Mouse (Mus musculus) cerebellum, postnatal 25 days (tissue): ENCODE measurements around the gene Ebf1.
A peak's percentile ranks its signal among the peaks of the same experiment; 100 is the strongest.

Experiments
- DNase-seq, 2 experiments: peaks; one replicate each; pipeline ENCODE4 v3.0.0; 2021; ENCODE audit warnings: mixed read lengths in 2 of 2

Gene Ebf1

DNA sequence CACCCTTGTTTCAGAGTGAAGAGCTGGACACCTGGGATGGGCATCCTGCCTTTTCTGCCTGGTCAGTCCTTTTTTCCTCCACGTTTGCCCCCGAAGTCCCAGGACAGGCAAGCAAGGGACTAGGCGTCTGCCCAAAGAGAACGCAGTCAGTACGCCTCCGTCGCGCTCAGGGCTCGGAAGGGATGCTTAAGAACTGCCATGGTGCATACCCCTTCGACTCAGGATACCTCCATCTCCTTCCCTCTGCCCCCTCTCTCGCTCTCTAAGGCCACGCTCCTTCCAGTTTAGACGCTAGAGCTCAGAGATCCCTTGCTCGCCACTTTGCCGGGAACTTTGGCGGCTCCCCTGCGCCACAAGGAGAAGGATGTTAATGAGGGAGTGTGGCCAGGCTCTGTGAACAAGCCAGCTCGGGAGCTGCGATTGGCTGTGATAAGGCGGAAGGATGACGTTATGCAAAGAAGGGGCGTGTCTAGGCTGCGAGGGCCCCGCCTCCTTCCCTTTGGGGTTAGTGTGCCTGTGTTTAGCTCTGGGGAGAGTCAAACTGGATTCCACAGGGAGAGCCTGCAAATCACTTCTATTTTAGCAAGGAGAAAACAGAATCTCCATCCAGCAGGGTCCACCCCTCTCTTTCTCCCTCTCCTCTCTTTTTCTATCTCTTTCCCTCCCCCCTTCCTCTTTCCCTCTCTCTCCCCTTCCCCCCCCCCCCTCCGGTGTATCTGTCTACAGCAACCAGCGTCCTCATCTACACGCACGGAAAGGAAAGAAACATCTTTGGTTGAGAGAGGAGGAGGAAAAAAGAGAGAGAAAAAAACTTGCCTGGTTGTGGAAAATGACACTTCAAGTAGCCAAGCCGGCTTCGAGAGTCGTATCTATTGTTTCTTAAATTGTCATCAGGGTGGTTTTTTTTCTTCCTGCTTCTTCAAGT lies at the start of gene Ebf1:
Gene Ebf1, plus strand, starts transcription at position 530 of the 925 bp plus-strand sequence.
- DNase-seq = peak; percentile 93 to 95

DNA sequence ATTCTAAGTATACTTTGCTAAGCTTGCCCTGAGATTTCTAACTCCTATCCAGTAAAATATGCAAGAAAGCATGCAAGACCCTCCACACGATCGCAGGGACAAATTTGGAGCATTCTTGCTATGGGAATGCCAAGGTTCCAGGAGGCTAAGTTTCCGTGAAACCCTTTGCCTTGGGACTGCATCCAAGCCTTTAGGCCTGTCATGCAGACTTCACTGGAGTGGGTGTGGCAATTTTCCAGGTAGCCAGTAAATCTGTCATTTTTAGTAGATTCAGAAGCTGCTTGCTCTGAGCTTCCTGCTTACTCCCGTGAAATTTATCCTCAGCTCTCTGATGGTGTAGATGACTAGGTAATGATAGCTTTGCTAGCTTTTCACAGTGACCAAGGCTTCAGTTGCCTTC lies 46.8 kb upstream of the Ebf1 start:
- peak; percentile 26 to 46 for DNase-seq

- no peak for DNase-seq
Observed at GRCm38 (mm10) chr11:44572781-44573180, 44.3 kb upstream of the Ebf1 start.

DNA sequence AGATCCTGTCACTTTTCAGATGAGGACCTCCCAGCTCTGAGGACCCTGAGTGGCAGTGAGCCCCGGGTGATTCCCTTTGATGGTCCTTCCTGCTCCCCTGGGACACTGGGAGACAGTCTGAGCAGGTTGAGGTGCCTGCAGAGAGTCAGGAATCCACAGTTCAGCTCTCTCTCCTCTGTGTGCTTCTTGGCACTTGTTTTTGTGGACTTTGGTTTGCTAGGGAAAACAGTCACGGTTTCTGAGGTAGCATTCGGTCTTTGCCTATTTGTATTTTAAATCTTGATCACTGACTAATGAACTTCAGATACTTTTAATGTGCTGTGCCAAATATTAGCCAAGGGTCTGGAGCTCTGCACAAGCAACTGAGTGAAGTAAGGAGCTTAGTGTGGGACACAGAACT lies 43.7 kb upstream of the Ebf1 start:
- no peak for DNase-seq

DNA sequence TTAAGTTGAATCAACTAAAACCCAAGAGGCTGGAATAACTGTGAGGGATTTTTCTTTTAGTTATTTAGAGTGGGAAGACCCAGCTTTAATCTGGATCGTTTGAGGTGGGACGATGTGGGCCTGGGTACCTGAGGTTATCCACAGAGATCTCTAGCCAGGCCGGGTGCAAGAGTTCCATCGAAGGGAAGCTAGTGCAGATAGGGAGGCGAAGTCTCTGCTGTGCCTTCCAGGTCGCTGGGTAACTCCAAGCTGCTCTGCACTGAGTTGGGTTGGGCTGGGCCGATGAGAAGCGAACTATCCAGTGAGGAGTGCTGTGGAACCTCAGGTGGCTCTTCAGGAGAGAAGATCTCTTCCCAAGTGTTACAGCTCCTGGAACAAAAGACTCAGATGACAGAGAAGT lies 42.7 kb upstream of the Ebf1 start:
- no peak for DNase-seq

DNA sequence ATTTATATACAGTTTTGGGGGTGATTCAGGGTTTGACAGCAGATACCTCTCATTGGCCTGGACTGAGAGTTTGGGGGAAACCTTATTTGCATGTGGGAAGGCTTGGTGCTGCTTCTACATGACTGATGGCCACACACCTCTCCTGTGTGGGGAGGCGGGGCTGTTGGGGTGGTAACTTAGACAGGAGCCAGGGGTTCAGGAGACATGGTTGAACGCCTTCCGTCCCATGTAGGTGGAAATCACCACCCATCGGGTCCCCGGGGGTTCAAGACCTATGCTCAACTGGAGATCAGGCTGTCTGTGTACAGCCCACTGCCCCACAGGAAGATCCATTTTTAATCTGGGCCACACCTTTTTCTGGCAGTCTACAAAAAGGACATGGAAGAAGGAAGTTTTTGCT lies 42.3 kb upstream of the Ebf1 start:
- no peak for DNase-seq

- DNase-seq = no peak
Observed at GRCm38 (mm10) chr11:44577911-44578310, 39.2 kb upstream of the Ebf1 start.

GRCm38 (mm10) chr11:44581277-44581683 lies 35.8 kb upstream of the Ebf1 start:
- DNase-seq = peak; percentile 37 to 57

- DNase-seq = peak; percentile 58 to 80
Observed at GRCm38 (mm10) chr11:44586047-44586696, 30.9 kb upstream of the Ebf1 start.

- no peak for DNase-seq
Observed at GRCm38 (mm10) chr11:44593016-44593415, 24.1 kb upstream of the Ebf1 start.

- DNase-seq = no peak
Observed at GRCm38 (mm10) chr11:44594768-44595167, 22.3 kb upstream of the Ebf1 start.

DNA sequence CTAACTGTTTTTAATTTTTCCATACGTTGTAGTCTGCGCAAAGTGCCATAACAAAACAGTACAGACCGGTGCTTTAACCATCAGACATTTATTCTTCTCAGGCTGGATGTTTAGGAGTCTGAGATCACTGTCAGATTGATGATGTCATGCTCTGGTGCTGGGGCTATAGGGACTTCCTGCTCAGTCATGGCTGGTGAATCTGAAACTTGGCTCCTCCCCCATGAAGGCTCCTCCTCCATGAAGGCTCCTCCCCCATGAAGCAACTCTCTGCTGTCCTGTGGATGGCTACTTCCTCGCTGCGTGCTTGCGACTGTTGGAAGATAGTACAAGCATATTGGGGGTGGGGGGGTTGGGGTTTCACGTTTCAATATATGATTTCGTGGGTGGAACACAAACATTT lies 10.2 kb upstream of the Ebf1 start:
- no peak for DNase-seq

DNA sequence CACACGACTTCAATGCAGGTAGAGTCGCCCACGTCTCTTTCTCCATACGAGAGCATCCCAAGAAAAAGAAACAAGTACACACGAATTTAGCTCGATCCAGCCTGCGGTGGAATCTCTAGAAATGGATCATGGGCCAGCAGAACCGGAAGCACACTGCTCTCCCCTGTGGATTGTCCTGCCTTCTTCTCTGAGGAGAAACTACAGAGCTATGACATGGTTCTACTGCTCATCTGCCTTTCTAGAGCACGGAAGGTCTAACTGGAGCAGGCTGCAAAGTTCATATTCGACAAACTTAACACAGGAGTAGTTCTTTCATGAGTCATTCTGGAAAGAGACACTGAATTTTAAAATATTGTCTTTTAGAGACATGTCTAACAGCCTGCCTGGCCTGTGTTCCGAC lies 8.5 kb upstream of the Ebf1 start:
- DNase-seq = no peak

GRCm38 (mm10) chr11:44610971-44611781 lies 5.9 kb upstream of the Ebf1 start:
- peak; percentile 95 to 96 for DNase-seq

GRCm38 (mm10) chr11:44612156-44612555 lies 5.0 kb upstream of the Ebf1 start:
- DNase-seq = no peak

- peak in 1 of 2 experiments; percentile 38 for DNase-seq
Observed at GRCm38 (mm10) chr11:44612681-44613410, 4.3 kb upstream of the Ebf1 start.

- peak; percentile 25 to 47 for DNase-seq
Observed at GRCm38 (mm10) chr11:44613411-44614180, 3.5 kb upstream of the Ebf1 start.

GRCm38 (mm10) chr11:44616078-44616787 lies 884 bp upstream of the Ebf1 start:
- DNase-seq = no peak

GRCm38 (mm10) chr11:44617734-44618586 lies 843 bp downstream of the Ebf1 start:
- DNase-seq = peak; percentile 82 to 83
